Mouse (Mus musculus): ENCODE results near the gene Sypl. TPM values are rescaled to one million over a fixed set of nuclear protein-coding genes. Genes with fewer than 3 reads are reported as not detected.

Sypl gene
- polyA plus RNA-seq, 1 experiment from 2014 or later = 105 TPM

- Histone ChIP-seq H3K4me2 (ENCODE audit: low read length) (no peak overlapping the region), H3K36me3 (ENCODE audit: control insufficient read depth, insufficient read depth, low read length) (no peaks in the 10 kb centered on the region), H3K27me3 (ENCODE audit: control insufficient read depth, insufficient read depth, low read length) (no peaks in the 10 kb centered on the region), H3K9ac (ENCODE audit: low read length) (no peak overlapping the region), H3K4me3 (ENCODE audit: control insufficient read depth in 1 of 2, insufficient read depth in 1 of 2, low read depth in 1 of 2, low read length in 2 of 2) (no peak overlapping the region), H3K27ac (replicated peaks in 1 of 2; ENCODE audit: control insufficient read depth in 1 of 2, insufficient read depth in 1 of 2, low read depth in 2 of 2, low read length in 2 of 2) (no peak overlapping the region), H3K9me3 (ENCODE audit: control insufficient read depth, low read length) (no peaks in the 10 kb centered on the region), H3K4me1 (ENCODE audit: control insufficient read depth in 2 of 2, insufficient read depth in 2 of 2, low read length in 2 of 2) (peaks cover 0 to 5% of the 10 kb centered on the region in 2 experiments; a peak in 1 of 4 replicates)
- 43% methylated on average over 3 of the region's 3 CpGs for WGBS
- ATAC-seq (ENCODE audit: insufficient number of reproducible peaks, insufficient read depth, low FRiP score, low read depth) = no peak
Measured at GRCm38 (mm10) chr12:32919091-32919490, 34.6 kb upstream of the Sypl start.

- WGBS = 74% methylated on average over 5 of the region's 5 CpGs
- H3K27ac ChIP-seq (replicated peaks in 1 of 2; ENCODE audit: control insufficient read depth in 1 of 2, insufficient read depth in 1 of 2, low read depth in 2 of 2, low read length in 2 of 2) = no peak overlapping the region
- no peak overlapping the region for H3K4me3 ChIP-seq (ENCODE audit: control insufficient read depth in 1 of 2, insufficient read depth in 1 of 2, low read depth in 1 of 2, low read length in 2 of 2)
- no peaks in the 10 kb centered on the region for H3K27me3 ChIP-seq (ENCODE audit: control insufficient read depth, insufficient read depth, low read length)
- H3K4me2 ChIP-seq (ENCODE audit: low read length) = no peak overlapping the region
- no peak for ATAC-seq (ENCODE audit: insufficient number of reproducible peaks, insufficient read depth, low FRiP score, low read depth)
- peaks cover 0 to 5% of the 10 kb centered on the region in 2 experiments; a peak in 1 of 4 replicates for H3K4me1 ChIP-seq (ENCODE audit: control insufficient read depth in 2 of 2, insufficient read depth in 2 of 2, low read length in 2 of 2)
- no peaks in the 10 kb centered on the region for H3K9me3 ChIP-seq (ENCODE audit: control insufficient read depth, low read length)
- H3K36me3 ChIP-seq (ENCODE audit: control insufficient read depth, insufficient read depth, low read length) = no peaks in the 10 kb centered on the region
- no peak overlapping the region for H3K9ac ChIP-seq (ENCODE audit: low read length)
Measured at GRCm38 (mm10) chr12:32919527-32919926, 34.2 kb upstream of the Sypl start.

GRCm38 (mm10) chr12:32920185-32920788, 33.4 kb upstream of the Sypl start:
- Histone ChIP-seq H3K9ac (ENCODE audit: low read length) (no peak overlapping the region), H3K36me3 (ENCODE audit: control insufficient read depth, insufficient read depth, low read length) (no peaks in the 10 kb centered on the region), H3K9me3 (ENCODE audit: control insufficient read depth, low read length) (no peaks in the 10 kb centered on the region), H3K27me3 (ENCODE audit: control insufficient read depth, insufficient read depth, low read length) (no peaks in the 10 kb centered on the region), H3K4me2 (ENCODE audit: low read length) (no peak overlapping the region), H3K4me3 (ENCODE audit: control insufficient read depth in 1 of 2, insufficient read depth in 1 of 2, low read depth in 1 of 2, low read length in 2 of 2) (no peak overlapping the region), H3K27ac (replicated peaks in 1 of 2; ENCODE audit: control insufficient read depth in 1 of 2, insufficient read depth in 1 of 2, low read depth in 2 of 2, low read length in 2 of 2) (no peak overlapping the region), H3K4me1 (ENCODE audit: control insufficient read depth in 2 of 2, insufficient read depth in 2 of 2, low read length in 2 of 2) (peaks cover 0 to 5% of the 10 kb centered on the region in 2 experiments; a peak in 1 of 4 replicates)
- 66% methylated on average over 8 of the region's 8 CpGs for WGBS
- no peak for ATAC-seq (ENCODE audit: insufficient number of reproducible peaks, insufficient read depth, low FRiP score, low read depth)

GRCm38 (mm10) chr12:32921071-32921470, 32.6 kb upstream of the Sypl start:
- WGBS = 69% methylated on average over 4 of the region's 4 CpGs
- Histone ChIP-seq H3K9me3 (ENCODE audit: control insufficient read depth, low read length) (no peaks in the 10 kb centered on the region), H3K4me2 (ENCODE audit: low read length) (no peak overlapping the region), H3K36me3 (ENCODE audit: control insufficient read depth, insufficient read depth, low read length) (no peaks in the 10 kb centered on the region), H3K27ac (replicated peaks in 1 of 2; ENCODE audit: control insufficient read depth in 1 of 2, insufficient read depth in 1 of 2, low read depth in 2 of 2, low read length in 2 of 2) (no peak overlapping the region), H3K4me3 (ENCODE audit: control insufficient read depth in 1 of 2, insufficient read depth in 1 of 2, low read depth in 1 of 2, low read length in 2 of 2) (no peak overlapping the region), H3K4me1 (ENCODE audit: control insufficient read depth in 2 of 2, insufficient read depth in 2 of 2, low read length in 2 of 2) (peaks cover 7 to 8% of the 10 kb centered on the region in 2 experiments), H3K9ac (ENCODE audit: low read length) (no peak overlapping the region), H3K27me3 (ENCODE audit: control insufficient read depth, insufficient read depth, low read length) (no peaks in the 10 kb centered on the region)
- ATAC-seq (ENCODE audit: insufficient number of reproducible peaks, insufficient read depth, low FRiP score, low read depth) = no peak

GRCm38 (mm10) chr12:32921532-32922131, 32.1 kb upstream of the Sypl start:
- Histone ChIP-seq H3K4me3 (ENCODE audit: control insufficient read depth in 1 of 2, insufficient read depth in 1 of 2, low read depth in 1 of 2, low read length in 2 of 2) (no peak overlapping the region), H3K4me2 (ENCODE audit: low read length) (no peak overlapping the region), H3K9me3 (ENCODE audit: control insufficient read depth, low read length) (no peaks in the 10 kb centered on the region), H3K36me3 (ENCODE audit: control insufficient read depth, insufficient read depth, low read length) (no peaks in the 10 kb centered on the region), H3K27me3 (ENCODE audit: control insufficient read depth, insufficient read depth, low read length) (no peaks in the 10 kb centered on the region), H3K4me1 (ENCODE audit: control insufficient read depth in 2 of 2, insufficient read depth in 2 of 2, low read length in 2 of 2) (peaks cover 13% of the 10 kb centered on the region in 2 experiments), H3K27ac (replicated peaks in 1 of 2; ENCODE audit: control insufficient read depth in 1 of 2, insufficient read depth in 1 of 2, low read depth in 2 of 2, low read length in 2 of 2) (no peak overlapping the region), H3K9ac (ENCODE audit: low read length) (no peak overlapping the region)
- no peak for ATAC-seq (ENCODE audit: insufficient number of reproducible peaks, insufficient read depth, low FRiP score, low read depth)
- WGBS = 95% methylated on average over 7 of the region's 7 CpGs

- WGBS = 39% methylated on average over 3 of the region's 3 CpGs
- no peak overlapping the region for H3K9ac ChIP-seq (ENCODE audit: low read length)
Measured at GRCm38 (mm10) chr12:32924245-32924644, 29.4 kb upstream of the Sypl start.

GRCm38 (mm10) chr12:32926331-32927172, 27.1 kb upstream of the Sypl start:
- WGBS = 53% methylated on average over 18 of the region's 18 CpGs
- Histone ChIP-seq H3K36me3 (ENCODE audit: control insufficient read depth, insufficient read depth, low read length) (no peaks in the 10 kb centered on the region), H3K27me3 (ENCODE audit: control insufficient read depth, insufficient read depth, low read length) (no peaks in the 10 kb centered on the region), H3K27ac (replicated peaks in 1 of 2; ENCODE audit: control insufficient read depth in 1 of 2, insufficient read depth in 1 of 2, low read depth in 2 of 2, low read length in 2 of 2) (peak overlapping the region; percentile 79 to 85), H3K4me2 (ENCODE audit: low read length) (peak overlapping the region; percentile 43), H3K9ac (ENCODE audit: low read length) (no peak overlapping the region; the same call in 1 of the 2 replicates), H3K4me3 (ENCODE audit: control insufficient read depth in 1 of 2, insufficient read depth in 1 of 2, low read depth in 1 of 2, low read length in 2 of 2) (no peak overlapping the region), H3K4me1 (ENCODE audit: control insufficient read depth in 2 of 2, insufficient read depth in 2 of 2, low read length in 2 of 2) (peaks cover 11 to 16% of the 10 kb centered on the region in 2 experiments), H3K9me3 (ENCODE audit: control insufficient read depth, low read length) (no peaks in the 10 kb centered on the region)
- ATAC-seq (ENCODE audit: insufficient number of reproducible peaks, insufficient read depth, low FRiP score, low read depth) = no peak

More at GRCm38 (mm10) chr12:32924245-32924644, 29.4 kb upstream of the Sypl start:
- Histone ChIP-seq H3K27me3 (ENCODE audit: control insufficient read depth, insufficient read depth, low read length) (no peaks in the 10 kb centered on the region), H3K27ac (replicated peaks in 1 of 2; ENCODE audit: control insufficient read depth in 1 of 2, insufficient read depth in 1 of 2, low read depth in 2 of 2, low read length in 2 of 2) (no peak overlapping the region), H3K4me1 (ENCODE audit: control insufficient read depth in 2 of 2, insufficient read depth in 2 of 2, low read length in 2 of 2) (peaks cover 11 to 16% of the 10 kb centered on the region in 2 experiments), H3K36me3 (ENCODE audit: control insufficient read depth, insufficient read depth, low read length) (no peaks in the 10 kb centered on the region), H3K4me2 (ENCODE audit: low read length) (no peak overlapping the region), H3K9me3 (ENCODE audit: control insufficient read depth, low read length) (no peaks in the 10 kb centered on the region), H3K4me3 (ENCODE audit: control insufficient read depth in 1 of 2, insufficient read depth in 1 of 2, low read depth in 1 of 2, low read length in 2 of 2) (no peak overlapping the region)
- ATAC-seq (ENCODE audit: insufficient number of reproducible peaks, insufficient read depth, low FRiP score, low read depth) = no peak
